Mouse (Mus musculus): ENCODE data around the gene Tmed8. TPM values are rescaled to one million over a fixed set of nuclear protein-coding genes. Genes with fewer than 3 reads are reported as not detected.
"Not testable (repeated sequence)": the region's sequence is repeated elsewhere in the genome, so short reads cannot be mapped to it uniquely, and the experiment has no call there.

Gene Tmed8
- polyA plus RNA-seq, 1 experiment from 2014 or later = 6.5 TPM

DNA sequence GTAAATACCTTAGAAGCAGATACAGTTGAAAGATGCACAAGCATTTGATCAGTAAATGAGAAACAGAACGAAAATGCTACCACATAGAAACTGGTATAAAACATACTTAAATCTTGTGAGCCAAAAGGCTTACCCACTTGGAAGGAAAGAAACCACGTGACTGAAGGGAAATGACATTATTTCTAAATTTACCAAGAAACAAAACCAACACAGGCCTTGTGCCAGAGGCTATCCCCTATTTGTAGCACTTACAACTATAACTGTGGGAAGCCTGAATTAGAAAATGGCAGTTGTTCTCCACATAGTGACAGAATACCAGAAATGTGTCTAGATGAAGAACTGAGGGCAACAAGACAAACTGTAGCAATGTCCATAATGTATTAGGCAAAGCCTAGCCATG, 15.8 kb upstream of the Tmed8 start:
- Histone ChIP-seq H3K4me3 (ENCODE audit: low read depth, low read length) (no peak overlapping the region), H3K27ac (ENCODE audit: low read depth, low read length) (no peak overlapping the region), H3K36me3 (ENCODE audit: control insufficient read depth, insufficient read depth, low read length) (no peaks in the 10 kb centered on the region), H3K4me2 (ENCODE audit: low read depth, low read length) (no peak overlapping the region), H3K4me1 (ENCODE audit: control insufficient read depth, insufficient read depth, low read length) (no peaks in the 10 kb centered on the region), H3K9ac (replicated peaks; ENCODE audit: low read depth, low read length) (no peak overlapping the region), H3K9me3 (ENCODE audit: control insufficient read depth, low read length) (no peaks in the 10 kb centered on the region), H3K27me3 (ENCODE audit: control insufficient read depth, insufficient read depth, low read length) (no peaks in the 10 kb centered on the region)
- ATAC-seq (ENCODE audit: low read depth) = no peak
- WGBS = 72% methylated on average over 2 of the region's 2 CpGs

DNA sequence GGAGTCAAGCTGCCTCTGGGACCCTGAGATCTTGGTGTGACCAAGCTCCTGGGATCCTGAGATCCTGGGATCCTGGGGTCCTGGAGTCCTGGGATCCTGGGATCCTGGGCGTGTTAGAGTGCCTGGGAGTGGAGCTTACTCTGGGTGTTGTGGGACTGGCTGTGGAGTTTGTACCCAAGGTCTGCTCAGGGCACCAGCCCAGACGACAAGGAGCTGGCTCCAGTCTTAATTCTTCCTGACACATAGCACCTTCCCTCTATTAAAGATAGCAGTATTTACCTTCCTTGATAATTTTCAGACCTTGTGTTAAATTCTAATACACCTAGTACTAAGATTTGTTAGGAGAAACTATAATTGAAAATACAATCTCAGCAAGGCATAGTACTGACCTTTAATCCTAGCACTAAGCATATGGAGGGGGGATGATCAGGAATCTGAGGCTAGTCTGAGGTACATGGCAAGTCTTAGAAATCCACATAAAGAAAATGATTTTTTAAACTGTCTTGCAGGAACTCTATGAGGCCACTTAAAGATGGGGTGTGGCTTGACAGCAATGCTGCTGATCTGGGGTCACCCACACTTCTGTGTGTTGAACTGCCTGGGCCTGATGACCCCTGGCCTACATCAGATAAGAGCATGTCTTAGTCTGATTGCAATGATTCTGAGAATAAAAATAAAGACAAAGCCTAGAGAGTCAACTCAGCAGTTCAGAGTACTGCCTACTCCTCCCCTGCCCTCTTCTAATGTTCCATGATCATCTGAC, 12.8 kb upstream of the Tmed8 start:
- H3K4me1 ChIP-seq (ENCODE audit: control insufficient read depth, insufficient read depth, low read length) = no peaks in the 10 kb centered on the region
- H3K27ac ChIP-seq (ENCODE audit: low read depth, low read length) = no peak overlapping the region
- no peak overlapping the region for H3K4me3 ChIP-seq (ENCODE audit: low read depth, low read length)
- ATAC-seq (ENCODE audit: low read depth) = no peak
- H3K9me3 ChIP-seq (ENCODE audit: control insufficient read depth, low read length) = no peaks in the 10 kb centered on the region
- no peaks in the 10 kb centered on the region for H3K27me3 ChIP-seq (ENCODE audit: control insufficient read depth, insufficient read depth, low read length)
- WGBS = 65% methylated on average over 2 of the region's 2 CpGs
- no peak overlapping the region for H3K4me2 ChIP-seq (ENCODE audit: low read depth, low read length)
- H3K36me3 ChIP-seq (ENCODE audit: control insufficient read depth, insufficient read depth, low read length) = no peaks in the 10 kb centered on the region
- H3K9ac ChIP-seq (replicated peaks; ENCODE audit: low read depth, low read length) = no peak overlapping the region

DNA sequence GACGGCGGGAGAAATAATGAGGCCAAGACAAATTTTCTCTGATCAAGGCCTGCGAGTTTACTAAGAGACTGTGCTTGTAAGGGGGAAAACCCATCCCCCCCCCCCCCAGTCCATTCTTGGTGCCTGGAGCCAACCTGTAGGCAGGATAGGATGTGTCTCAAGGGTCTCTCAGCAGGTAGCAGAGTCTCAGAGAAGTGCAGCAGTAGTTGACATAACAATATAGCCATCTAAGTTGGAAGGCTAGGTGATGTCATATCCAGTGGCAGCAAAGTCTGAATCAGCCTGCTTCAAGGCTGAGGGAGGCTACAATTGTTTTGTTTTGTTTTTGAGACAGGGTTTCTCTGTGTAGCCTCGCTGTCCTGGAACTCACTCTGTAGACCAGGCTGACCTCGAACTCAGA, 5.5 kb upstream of the Tmed8 start:
- H3K4me2 ChIP-seq (ENCODE audit: low read depth, low read length); ATAC-seq (ENCODE audit: low read depth); H3K4me1 ChIP-seq (ENCODE audit: control insufficient read depth, insufficient read depth, low read length); H3K27ac ChIP-seq (ENCODE audit: low read depth, low read length); H3K36me3 ChIP-seq (ENCODE audit: control insufficient read depth, insufficient read depth, low read length); H3K4me3 ChIP-seq (ENCODE audit: low read depth, low read length); H3K9me3 ChIP-seq (ENCODE audit: control insufficient read depth, low read length); H3K9ac ChIP-seq (replicated peaks; ENCODE audit: low read depth, low read length); H3K27me3 ChIP-seq (ENCODE audit: control insufficient read depth, insufficient read depth, low read length): not testable (repeated sequence)
- 95% methylated on average over 5 of the region's 5 CpGs for WGBS

DNA sequence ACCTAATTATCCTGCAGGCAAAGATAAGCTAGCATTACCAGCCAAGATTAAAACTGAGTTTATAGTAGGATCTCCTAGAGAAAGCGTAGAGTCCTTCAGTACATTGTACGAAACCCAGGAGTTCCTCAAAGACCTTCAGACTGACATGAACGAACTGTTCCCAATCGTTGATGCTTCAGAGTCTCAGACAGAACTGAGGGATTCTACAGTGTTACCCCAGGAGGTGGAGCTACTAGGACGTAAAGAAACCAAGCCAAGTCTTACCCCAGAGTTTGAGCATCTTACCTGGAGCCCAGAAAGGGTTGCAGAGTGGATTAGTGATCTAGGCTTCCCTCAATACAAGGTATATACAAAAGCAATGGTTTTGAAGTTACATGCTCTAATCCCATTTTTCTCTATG, 1.4 kb upstream of the Tmed8 start:
- WGBS = 77% methylated on average over 5 of the region's 5 CpGs
- H3K27me3 ChIP-seq (ENCODE audit: control insufficient read depth, insufficient read depth, low read length) = no peaks in the 10 kb centered on the region

DNA sequence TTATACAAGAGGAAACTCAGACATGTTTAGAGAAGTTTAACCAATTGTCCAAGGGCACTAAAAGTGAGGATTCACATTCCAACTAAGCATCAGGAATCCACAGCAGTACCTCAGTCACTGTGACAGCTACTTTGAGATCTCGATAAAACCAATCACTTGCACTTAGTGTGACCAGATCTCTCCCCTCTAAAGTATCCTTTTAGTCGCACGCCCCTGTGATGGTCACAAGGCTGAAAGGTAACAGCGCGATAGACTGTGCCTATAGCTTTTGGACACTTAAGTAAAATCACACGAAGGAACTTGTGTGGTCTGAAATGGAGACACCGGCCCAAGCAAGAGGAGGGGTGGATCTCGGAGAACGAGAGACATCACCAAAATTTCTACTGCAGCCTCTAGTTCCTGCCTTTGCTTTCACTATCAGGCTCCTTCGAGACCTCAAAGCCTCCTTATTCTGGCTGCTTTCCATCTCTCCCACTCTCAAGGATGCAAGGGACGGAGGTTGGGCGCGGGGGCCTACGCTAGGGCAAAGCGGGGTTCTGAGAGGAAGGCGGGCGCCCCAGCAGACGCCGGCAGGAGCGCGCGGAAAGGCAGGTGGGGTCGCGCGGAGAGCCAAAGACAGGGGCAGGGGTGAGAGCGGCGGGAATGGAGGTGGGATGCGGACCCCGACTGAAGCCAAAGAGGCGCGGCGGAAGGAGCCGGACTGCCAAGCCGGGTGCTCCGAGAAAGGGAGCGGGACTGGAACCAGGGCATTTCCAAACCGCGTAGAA, 865 bp downstream of the Tmed8 start, which contains the start of gene Samd15:
Gene Samd15 (plus strand): TSS at position 518 of the 767 bp plus-strand sequence.
- H3K27me3 ChIP-seq (ENCODE audit: control insufficient read depth, insufficient read depth, low read length) = no peaks in the 10 kb centered on the region
- peak within 1 kb of the TSS; percentile 60 for H3K4me2 ChIP-seq (ENCODE audit: low read depth, low read length)
- H3K9me3 ChIP-seq (ENCODE audit: control insufficient read depth, low read length) = no peaks in the 10 kb centered on the region
- under 1% methylated on average over 35 of the region's 38 CpGs for WGBS
- peaks cover 8% of the 10 kb centered on the region for H3K4me1 ChIP-seq (ENCODE audit: control insufficient read depth, insufficient read depth, low read length)
- peak within 1 kb of the TSS; percentile 87 for H3K9ac ChIP-seq (replicated peaks; ENCODE audit: low read depth, low read length)
- peak within 1 kb of the TSS; percentile 54 for H3K4me3 ChIP-seq (ENCODE audit: low read depth, low read length)
- peak within 1 kb of the TSS; percentile 80 for H3K27ac ChIP-seq (ENCODE audit: low read depth, low read length)
- H3K36me3 ChIP-seq (ENCODE audit: control insufficient read depth, insufficient read depth, low read length) = no peaks in the 10 kb centered on the region
- ATAC-seq (ENCODE audit: low read depth) = peak; percentile 76

More for the DNA sequence above, 1.4 kb upstream of the Tmed8 start:
- Histone ChIP-seq H3K4me2 (ENCODE audit: low read depth, low read length) (no peak overlapping the region), H3K4me3 (ENCODE audit: low read depth, low read length) (no peak overlapping the region), H3K9ac (replicated peaks; ENCODE audit: low read depth, low read length) (no peak overlapping the region), H3K27ac (ENCODE audit: low read depth, low read length) (no peak overlapping the region), H3K4me1 (ENCODE audit: control insufficient read depth, insufficient read depth, low read length) (peaks cover 8% of the 10 kb centered on the region), H3K36me3 (ENCODE audit: control insufficient read depth, insufficient read depth, low read length) (no peaks in the 10 kb centered on the region), H3K9me3 (ENCODE audit: control insufficient read depth, low read length) (no peaks in the 10 kb centered on the region)
- no peak for ATAC-seq (ENCODE audit: low read depth)

DNA sequence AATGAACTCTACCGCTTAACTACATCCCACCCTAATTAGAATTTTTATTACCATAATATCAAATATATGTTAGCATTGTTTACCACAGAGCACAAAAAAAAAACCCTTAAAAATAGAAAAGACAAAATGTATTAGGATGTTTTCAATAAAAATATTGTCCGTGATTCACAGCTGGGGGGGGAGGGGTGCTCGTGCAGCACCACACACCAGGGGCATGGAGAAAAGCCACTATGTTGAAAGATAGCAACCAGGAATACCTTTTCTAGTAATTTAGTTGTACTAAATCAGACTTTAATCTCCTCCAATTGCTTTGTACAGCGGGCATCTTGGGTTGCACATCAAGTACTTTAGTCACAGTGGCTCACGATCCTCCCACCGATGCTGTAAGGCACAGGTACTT, 1.5 kb downstream of the Tmed8 start:
- peak overlapping the region; percentile 54 for H3K4me3 ChIP-seq (ENCODE audit: low read depth, low read length)
- H3K4me1 ChIP-seq (ENCODE audit: control insufficient read depth, insufficient read depth, low read length) = peaks cover 8% of the 10 kb centered on the region
- no peaks in the 10 kb centered on the region for H3K9me3 ChIP-seq (ENCODE audit: control insufficient read depth, low read length)
- no peak for ATAC-seq (ENCODE audit: low read depth)
- no peaks in the 10 kb centered on the region for H3K36me3 ChIP-seq (ENCODE audit: control insufficient read depth, insufficient read depth, low read length)
- 42% methylated on average over 6 of the region's 6 CpGs for WGBS
- H3K27ac ChIP-seq (ENCODE audit: low read depth, low read length) = no peak overlapping the region
- peak overlapping the region; percentile 87; the same call in 1 of the 2 replicates for H3K9ac ChIP-seq (replicated peaks; ENCODE audit: low read depth, low read length)
- H3K27me3 ChIP-seq (ENCODE audit: control insufficient read depth, insufficient read depth, low read length) = no peaks in the 10 kb centered on the region
- H3K4me2 ChIP-seq (ENCODE audit: low read depth, low read length) = peak overlapping the region; percentile 60

DNA sequence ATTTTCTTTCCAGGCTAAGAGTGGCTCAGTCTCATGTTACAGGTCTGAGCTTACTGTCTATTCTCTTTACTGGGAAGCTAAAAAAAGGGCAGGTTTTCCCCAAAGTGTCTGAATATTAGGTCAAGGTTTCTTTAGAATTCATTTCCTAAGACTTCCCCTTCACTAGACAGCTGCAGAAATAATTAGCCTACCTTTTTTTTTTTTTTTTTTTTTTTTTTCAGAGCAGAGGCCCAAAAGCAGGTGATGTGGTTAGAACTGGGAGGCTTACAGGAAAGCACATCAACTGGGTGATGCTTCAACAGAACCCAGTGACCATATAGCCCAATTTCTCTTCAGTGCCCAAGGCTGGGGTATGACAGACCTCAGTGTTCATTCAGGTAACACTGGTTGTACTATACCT, 3.9 kb downstream of the Tmed8 start:
- Histone ChIP-seq H3K4me1 (ENCODE audit: control insufficient read depth, insufficient read depth, low read length) (peaks cover 8% of the 10 kb centered on the region), H3K27ac (ENCODE audit: low read depth, low read length) (no peak overlapping the region), H3K36me3 (ENCODE audit: control insufficient read depth, insufficient read depth, low read length) (no peaks in the 10 kb centered on the region), H3K4me2 (ENCODE audit: low read depth, low read length) (no peak overlapping the region), H3K27me3 (ENCODE audit: control insufficient read depth, insufficient read depth, low read length) (no peaks in the 10 kb centered on the region), H3K4me3 (ENCODE audit: low read depth, low read length) (no peak overlapping the region), H3K9me3 (ENCODE audit: control insufficient read depth, low read length) (no peaks in the 10 kb centered on the region), H3K9ac (replicated peaks; ENCODE audit: low read depth, low read length) (no peak overlapping the region)
- no peak for ATAC-seq (ENCODE audit: low read depth)

DNA sequence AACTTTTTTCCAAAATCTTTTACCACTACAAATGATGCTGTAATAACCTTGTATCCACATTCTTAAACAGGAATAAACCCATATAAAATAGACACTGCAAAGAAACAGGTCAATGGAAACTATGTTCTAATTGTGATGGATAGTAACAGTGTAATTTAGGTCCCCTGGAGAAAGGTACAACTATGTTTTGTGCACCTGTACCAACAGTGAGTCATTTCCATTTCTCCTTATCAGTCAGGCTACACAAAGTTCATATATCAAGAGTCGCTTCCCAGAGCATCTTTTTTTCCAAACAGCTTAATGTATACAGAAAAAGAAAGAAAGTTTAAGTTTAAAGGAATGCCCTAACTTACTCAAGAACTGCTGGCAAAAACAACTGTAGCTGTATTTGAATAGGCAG, 5.2 kb downstream of the Tmed8 start:
- H3K9me3 ChIP-seq (ENCODE audit: control insufficient read depth, low read length) = no peaks in the 10 kb centered on the region
- peaks cover 8% of the 10 kb centered on the region for H3K4me1 ChIP-seq (ENCODE audit: control insufficient read depth, insufficient read depth, low read length)
- no peaks in the 10 kb centered on the region for H3K27me3 ChIP-seq (ENCODE audit: control insufficient read depth, insufficient read depth, low read length)
- no peak overlapping the region for H3K4me2 ChIP-seq (ENCODE audit: low read depth, low read length)
- WGBS = 84% methylated on average over 1 of the region's 1 CpGs
- no peak overlapping the region for H3K9ac ChIP-seq (replicated peaks; ENCODE audit: low read depth, low read length)
- ATAC-seq (ENCODE audit: low read depth) = no peak
- no peaks in the 10 kb centered on the region for H3K36me3 ChIP-seq (ENCODE audit: control insufficient read depth, insufficient read depth, low read length)
- no peak overlapping the region for H3K4me3 ChIP-seq (ENCODE audit: low read depth, low read length)
- H3K27ac ChIP-seq (ENCODE audit: low read depth, low read length) = no peak overlapping the region

DNA sequence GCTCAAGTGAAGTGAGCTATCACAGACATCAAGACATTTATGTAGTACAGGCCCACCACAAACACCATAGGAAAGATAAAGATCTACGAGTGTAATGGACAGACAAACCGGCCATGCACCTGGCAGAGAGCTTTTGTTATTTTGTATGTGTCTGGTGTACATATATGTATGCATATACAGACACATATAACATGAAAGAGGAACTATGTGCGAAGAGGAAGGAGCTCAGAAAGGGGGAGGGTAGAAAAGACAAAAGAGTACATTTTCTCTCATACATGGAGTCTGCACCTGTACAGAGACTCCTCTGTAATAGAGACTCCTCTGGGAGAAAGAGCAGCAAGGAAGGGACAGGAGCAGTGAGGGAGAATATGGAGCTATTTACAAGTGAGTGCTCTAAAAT, 7.2 kb downstream of the Tmed8 start:
- Histone ChIP-seq H3K9me3 (ENCODE audit: control insufficient read depth, low read length) (no peaks in the 10 kb centered on the region), H3K4me1 (ENCODE audit: control insufficient read depth, insufficient read depth, low read length) (no peaks in the 10 kb centered on the region), H3K27ac (ENCODE audit: low read depth, low read length) (no peak overlapping the region), H3K4me2 (ENCODE audit: low read depth, low read length) (no peak overlapping the region), H3K9ac (replicated peaks; ENCODE audit: low read depth, low read length) (no peak overlapping the region), H3K4me3 (ENCODE audit: low read depth, low read length) (no peak overlapping the region), H3K36me3 (ENCODE audit: control insufficient read depth, insufficient read depth, low read length) (no peaks in the 10 kb centered on the region), H3K27me3 (ENCODE audit: control insufficient read depth, insufficient read depth, low read length) (no peaks in the 10 kb centered on the region)
- WGBS = 100% methylated on average over 3 of the region's 3 CpGs
- no peak for ATAC-seq (ENCODE audit: low read depth)

Measured in neural tube, embryonic 14.5 days (tissue).